Mouse (Mus musculus) brain, embryonic 14.5 days (tissue): Measurements from ENCODE around the gene Gm5737. TPM values are rescaled to one million over a fixed set of nuclear protein-coding genes. Genes with fewer than 3 reads are reported as not detected.

Experiments
- DNase-seq: peaks from one replicate; pipeline ENCODE4 v3.0.0-alpha.2; 2011; ENCODE audit warnings: low read depth
- CTCF ChIP-seq: fragments of 200-500 bp; IDR thresholded peaks from 2 replicates; pipeline ENCODE4 v1.5.1; 2012; ENCODE audit warnings: inconsistent platforms, mild to moderate bottlenecking, moderate library complexity, borderline replicate concordance; ENCODE audit not compliant: insufficient read depth, insufficient read length; ENCODE audit errors: extremely low read depth
- POLR2A ChIP-seq: fragments of 200-500 bp; IDR thresholded peaks from 2 replicates; pipeline ENCODE4 v1.6.1; 2012; ENCODE audit warnings: mild to moderate bottlenecking, inconsistent platforms, borderline replicate concordance; ENCODE audit not compliant: poor library complexity, insufficient read depth, insufficient read length, severe bottlenecking; ENCODE audit errors: extremely low read depth
- polyA plus RNA-seq: library from polyadenylated mRNA; depleted of rRNA; stranded (reverse); fragments of >200 nt; gene quantifications from 2 replicates; pipeline ENCODE4 v1.2.3, GENCODE M21; 2012

Gm5737 gene
- polyA plus RNA-seq, 1 experiment: 0.37 TPM

- TF ChIP-seq POLR2A: no peak
- no peak for TF ChIP-seq CTCF
Observed at GRCm38 (mm10) chr7:120843037-120843621, 31.0 kb downstream of the Gm5737 start.

DNA sequence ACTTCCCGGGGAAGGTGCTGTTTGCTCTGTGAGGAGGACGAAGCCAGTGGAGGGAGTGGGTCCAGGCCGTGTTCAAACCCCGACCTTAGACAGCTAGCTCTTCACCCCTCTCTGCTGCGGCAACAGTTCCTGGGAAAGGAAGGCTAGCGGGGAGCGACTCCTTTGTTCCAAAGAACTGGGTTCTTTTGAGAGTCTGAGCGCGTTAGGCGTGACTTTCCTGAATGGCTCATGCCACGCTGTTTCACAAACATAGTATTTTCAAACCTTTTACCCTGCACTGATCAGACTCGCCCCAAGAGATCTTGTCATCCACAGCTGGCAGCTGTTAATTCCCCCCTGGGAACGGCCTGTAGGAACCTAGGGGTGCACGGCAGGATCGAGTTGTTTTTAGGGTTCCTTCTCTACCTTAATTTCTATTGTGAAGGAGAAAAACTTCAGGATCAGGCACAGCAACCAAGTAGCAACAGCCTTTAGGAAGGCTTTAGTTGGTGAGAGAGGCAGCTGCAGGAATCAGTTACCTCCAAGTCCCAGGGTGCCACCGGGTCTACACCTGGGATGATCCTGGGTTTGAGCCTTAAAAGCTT is 31.8 kb downstream of the Gm5737 start:
- TF ChIP-seq CTCF (no peak), POLR2A (no peak)
- DNase-seq: peak; percentile 55

More at GRCm38 (mm10) chr7:120843037-120843621, 31.0 kb downstream of the Gm5737 start:
- peak; percentile 95 for DNase-seq

- TF ChIP-seq CTCF: no peak
- TF ChIP-seq POLR2A: no peak
- peak; percentile 33 for DNase-seq
Observed at GRCm38 (mm10) chr7:120844689-120845088, 32.5 kb downstream of the Gm5737 start.

- TF ChIP-seq POLR2A (no peak), CTCF (no peak)
Observed at GRCm38 (mm10) chr7:120848831-120849512, 36.8 kb downstream of the Gm5737 start.

DNA sequence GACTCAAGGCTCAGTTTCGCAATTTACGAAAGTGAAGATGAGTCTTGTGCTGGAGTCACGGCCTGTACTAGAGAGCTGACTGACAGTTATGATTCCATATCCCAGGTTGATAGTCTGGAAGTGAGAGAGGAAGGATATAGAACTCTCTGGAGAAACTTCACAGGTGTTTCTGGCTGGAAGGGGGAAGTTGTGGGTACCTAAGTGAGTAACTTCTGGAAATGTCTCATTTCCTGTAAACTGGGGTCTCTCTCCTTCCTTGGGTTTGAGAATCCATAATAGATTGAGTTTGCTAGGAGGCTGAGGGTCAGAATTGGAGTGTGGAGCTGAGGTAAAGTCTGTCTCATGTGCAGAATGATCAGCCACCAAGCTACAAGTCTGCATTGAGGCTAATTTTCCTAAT is 38.0 kb downstream of the Gm5737 start:
- no peak for TF ChIP-seq CTCF
- TF ChIP-seq POLR2A: no peak
- DNase-seq: no peak

More at GRCm38 (mm10) chr7:120848831-120849512, 36.8 kb downstream of the Gm5737 start:
- DNase-seq: no peak

- TF ChIP-seq CTCF: no peak
- TF ChIP-seq POLR2A: no peak
- no peak for DNase-seq
Observed at GRCm38 (mm10) chr7:120859854-120860253, 47.7 kb downstream of the Gm5737 start.

GRCm38 (mm10) chr7:120860799-120861487 is 48.8 kb downstream of the Gm5737 start:
- TF ChIP-seq POLR2A (no peak), CTCF (no peak)
- DNase-seq: no peak

DNA sequence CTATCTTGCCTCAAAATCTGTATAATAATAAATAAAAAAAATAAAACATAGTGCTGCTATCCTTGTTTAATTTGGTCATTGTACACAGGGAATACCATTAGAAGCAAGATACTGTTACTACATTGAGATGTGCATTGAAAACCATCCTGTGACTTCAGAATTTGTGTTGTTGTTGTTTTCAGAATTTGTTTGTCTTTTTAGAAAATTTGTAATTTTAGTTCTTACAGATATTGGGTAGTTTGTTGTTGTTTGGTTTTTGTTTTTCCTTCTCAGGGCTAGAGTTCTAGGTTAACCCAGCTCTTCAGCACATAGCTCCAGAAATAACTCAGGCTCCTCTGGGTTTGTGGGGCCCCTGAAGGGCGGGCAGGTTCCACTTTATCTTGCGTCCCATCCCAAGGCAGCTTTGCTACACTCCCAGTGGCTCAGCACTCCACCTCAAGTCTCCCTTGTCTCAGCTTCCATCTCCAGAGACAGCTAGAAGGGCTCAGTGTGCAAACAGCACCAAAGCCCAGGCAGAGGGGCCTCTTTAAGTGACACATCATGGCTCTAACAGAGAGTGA is 49.4 kb downstream of the Gm5737 start:
- TF ChIP-seq POLR2A (no peak), CTCF (no peak)
- DNase-seq: no peak

- DNase-seq: no peak
- TF ChIP-seq POLR2A (no peak), CTCF (no peak)
Observed at GRCm38 (mm10) chr7:120862196-120862595, 50.0 kb downstream of the Gm5737 start.

DNA sequence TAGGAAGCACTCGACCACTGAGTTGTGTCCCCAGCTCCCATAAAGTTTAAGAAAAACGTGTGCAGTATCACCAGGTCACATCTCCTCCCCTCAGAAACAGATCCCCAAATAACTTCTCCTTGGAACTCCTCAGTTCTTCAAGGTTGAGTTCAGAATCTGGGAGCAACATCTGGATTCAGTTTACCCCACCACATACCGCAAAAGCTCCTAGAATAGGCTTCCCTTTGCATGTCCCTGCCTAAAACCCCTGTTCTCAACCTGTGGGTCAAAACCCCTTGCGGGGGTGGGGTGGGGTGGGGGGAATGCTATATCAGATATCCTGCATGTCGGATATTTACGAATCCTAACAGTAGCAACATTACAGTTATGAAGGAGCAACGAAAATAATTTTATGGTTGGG is 50.5 kb downstream of the Gm5737 start:
- TF ChIP-seq POLR2A (no peak), CTCF (no peak)
- DNase-seq: no peak

- TF ChIP-seq POLR2A: no peak
- no peak for TF ChIP-seq CTCF
- DNase-seq: no peak
Observed at GRCm38 (mm10) chr7:120863476-120863875, 51.3 kb downstream of the Gm5737 start.

- TF ChIP-seq POLR2A (no peak), CTCF (no peak)
Observed at GRCm38 (mm10) chr7:120865100-120865499, 52.9 kb downstream of the Gm5737 start.

More at GRCm38 (mm10) chr7:120865100-120865499, 52.9 kb downstream of the Gm5737 start:
- peak; percentile 88 for DNase-seq
